Mouse (Mus musculus): ENCODE results near the gene Arsa. TPM values are rescaled to one million over a fixed set of nuclear protein-coding genes. Genes with fewer than 3 reads are reported as not detected.

Gene Arsa
- 23.3 and 26.9 TPM in 2 replicates for total RNA-seq (2021)
- long read RNA-seq, experiment 1, partial matches to known transcripts = 5 of 9 reads
- long read RNA-seq, experiment 1, other reads (novel, unspliced or antisense) = 4 of 9 reads
- long read RNA-seq, experiment 2, partial matches to known transcripts = 3 of 8 reads
- long read RNA-seq, experiment 2, other reads (novel, unspliced or antisense) = 5 of 8 reads

DNA sequence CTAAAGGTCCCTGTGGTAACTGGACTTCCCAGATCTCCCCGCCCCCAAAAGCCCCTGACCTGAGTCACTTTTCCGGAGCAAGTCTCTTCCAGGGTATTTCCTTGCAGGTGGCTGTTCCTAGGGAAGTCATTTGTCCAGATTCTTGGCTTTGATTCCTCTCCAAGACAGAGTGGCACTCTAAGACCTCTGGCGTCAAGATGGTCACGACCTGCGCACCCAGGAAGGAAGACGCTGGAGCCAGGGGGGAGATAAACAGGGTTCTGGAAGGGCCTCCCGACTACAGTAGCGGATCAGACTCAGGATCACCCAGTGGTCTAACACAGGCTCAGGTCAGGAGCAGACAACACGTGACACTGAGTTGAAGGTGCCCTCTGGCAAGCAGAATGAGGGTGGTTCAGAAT, at the start of gene Arsa:
Gene Arsa, minus strand, starts transcription at position 335 of the 401 bp plus-strand sequence.
- DNase-seq = peak; percentile 60

DNA sequence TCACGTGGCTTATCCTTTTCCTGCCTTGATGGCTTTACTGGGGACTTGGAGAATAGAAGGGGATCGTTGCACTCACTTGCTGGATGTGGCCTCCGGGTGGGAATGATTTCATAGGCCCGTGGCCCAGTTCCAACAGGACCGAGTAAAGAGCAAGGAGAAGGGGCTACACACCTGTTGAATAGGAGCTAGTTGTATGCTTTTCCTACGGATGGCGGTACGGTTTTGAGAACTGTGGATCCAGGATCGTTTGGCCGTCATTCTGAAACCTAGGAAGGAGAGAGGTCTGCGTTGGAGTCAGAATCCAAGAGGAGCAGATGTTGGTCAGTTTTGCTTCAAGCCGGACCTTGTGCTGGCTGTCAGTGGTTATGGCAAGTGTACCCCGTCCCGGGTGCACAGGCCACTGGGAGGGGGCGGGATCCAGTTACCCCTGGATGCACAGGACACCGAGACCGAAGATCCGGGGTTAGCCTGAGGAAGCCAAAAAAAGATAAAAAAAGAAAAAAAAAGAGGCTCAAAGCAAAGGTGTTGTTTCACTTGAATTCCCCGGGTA, 49.6 kb upstream of the Arsa start:
- no peak for DNase-seq

DNA sequence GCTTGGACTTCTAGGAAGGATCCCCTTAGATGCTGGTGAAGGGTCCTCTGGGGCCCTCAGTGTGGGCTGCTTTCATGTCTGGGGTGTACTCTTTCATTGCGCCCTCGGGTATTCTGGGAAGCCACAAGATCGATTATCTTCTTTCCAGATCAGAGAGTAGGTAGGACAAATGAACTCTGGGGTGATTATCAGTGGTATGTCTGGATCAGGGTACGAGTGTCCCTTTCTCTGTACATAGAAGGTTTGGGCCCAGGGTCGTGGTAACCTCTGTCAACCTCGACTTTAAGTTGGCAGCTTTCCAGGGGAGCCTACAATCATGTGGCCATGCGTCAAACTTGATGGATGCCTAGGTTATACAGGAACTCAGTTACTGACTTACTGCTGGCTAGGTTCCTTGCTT, 48.7 kb upstream of the Arsa start:
- no peak for DNase-seq

DNA sequence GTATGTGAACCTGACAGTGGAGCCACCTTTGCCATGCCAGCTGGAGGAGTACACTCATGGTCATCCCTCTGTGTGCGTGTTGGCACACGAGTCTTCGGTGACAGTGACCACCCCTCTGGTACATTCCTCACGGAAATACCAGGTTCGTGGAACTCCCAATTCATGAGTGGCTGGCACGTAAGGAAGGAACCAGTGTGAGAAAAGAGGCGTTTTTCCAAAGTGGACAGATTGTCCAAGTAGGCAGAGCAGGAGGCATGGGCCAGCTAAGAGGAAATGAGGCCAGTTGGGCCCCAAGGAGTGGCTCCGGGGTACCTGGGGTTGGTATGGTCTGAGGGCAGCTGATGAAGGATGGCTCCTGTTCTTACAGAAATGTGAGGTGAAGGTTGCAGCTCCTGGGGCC, 48.2 kb upstream of the Arsa start:
- DNase-seq = no peak

DNA sequence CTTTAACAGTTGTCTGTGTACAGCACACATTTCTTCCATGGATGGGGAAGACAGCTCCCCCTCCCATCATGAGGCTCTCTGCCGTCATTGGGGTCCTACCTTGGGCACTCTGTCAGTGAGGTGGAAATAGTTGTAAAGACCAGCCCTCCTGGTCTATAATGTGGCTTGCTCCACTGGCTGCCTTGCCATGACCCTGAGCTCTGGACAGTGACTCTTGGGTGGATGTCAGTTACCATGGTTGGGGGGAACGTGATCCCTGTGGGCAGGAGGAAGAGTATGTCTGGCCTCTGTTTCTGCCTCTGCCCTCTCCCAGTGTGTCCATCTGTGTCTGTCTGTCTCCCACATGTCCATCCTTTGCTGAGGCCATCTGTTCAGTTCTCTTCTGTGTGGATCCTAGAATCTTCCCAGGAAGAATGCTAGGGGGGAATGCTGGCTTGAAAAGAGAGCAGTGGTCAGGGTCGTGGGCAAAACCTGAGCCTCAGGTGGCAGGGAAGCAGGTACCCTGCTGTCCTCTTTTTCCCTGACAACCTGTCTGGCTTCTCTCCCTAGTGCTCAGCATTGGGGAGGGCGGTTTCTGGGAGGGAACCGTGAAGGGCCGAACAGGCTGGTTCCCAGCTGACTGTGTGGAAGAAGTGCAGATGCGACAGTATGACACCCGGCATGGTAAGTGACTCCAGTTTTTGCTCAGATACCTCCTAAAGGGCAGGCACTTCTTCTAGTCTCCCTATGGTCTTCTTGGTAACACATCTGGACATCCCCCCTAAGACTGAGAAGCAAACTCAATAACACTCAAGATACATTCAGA, 47.6 kb upstream of the Arsa start:
- no peak for DNase-seq

DNA sequence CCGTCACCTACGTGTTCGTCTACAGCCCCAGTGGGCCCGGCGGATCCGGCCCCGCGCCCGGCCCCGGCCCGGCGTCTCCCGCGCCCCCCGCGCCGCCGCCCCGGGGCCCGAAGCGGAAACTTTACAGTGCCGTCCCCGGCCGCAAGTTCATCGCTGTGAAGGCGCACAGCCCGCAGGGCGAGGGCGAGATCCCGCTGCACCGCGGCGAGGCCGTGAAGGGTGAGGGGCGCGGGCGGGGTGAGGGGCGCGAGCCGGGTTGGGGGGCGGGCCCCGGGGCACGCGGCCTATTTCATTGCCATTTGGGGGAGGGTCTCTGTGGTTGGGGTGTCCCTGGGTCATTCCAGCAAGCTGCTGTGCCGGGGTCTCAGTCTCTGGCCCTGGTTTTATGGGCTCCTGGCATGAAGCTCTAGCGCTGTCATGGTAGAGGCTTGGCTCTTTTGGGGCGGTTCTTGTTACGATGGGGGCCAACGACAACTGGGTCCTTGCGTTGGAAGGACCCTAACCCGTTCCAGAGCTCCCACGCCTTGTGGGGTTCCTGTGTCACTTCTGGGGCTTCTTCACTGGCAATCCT, 46.9 kb upstream of the Arsa start:
- no peak for DNase-seq

DNA sequence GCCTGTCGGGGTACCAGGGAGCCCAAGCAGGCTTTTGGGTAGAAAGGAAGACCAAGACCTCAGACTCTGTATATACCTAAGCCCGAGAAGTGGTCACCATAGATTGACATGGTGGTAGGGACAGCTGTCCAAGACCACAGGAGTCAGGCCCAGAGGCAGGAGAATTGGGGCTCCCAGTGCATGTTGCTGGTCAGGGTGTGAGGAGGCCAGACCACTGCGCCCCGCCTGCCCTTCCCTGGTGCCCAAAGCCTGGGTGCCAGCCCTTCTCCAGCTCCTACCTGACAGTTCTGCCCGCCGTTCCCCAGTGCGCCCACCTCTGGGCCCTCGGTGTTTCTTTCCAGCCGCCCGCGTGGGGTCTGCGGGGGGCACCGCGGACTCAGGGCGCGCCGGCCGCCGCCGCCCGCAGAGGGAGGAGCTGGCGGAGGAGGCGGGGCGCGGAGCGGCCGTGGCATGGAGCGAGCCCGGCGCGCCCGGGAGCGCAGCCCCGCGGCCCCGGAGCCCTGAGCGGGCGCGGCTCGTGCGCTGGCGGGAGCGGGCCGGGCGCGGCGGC, 46.1 kb upstream of the Arsa start:
- DNase-seq = peak; percentile 53

DNA sequence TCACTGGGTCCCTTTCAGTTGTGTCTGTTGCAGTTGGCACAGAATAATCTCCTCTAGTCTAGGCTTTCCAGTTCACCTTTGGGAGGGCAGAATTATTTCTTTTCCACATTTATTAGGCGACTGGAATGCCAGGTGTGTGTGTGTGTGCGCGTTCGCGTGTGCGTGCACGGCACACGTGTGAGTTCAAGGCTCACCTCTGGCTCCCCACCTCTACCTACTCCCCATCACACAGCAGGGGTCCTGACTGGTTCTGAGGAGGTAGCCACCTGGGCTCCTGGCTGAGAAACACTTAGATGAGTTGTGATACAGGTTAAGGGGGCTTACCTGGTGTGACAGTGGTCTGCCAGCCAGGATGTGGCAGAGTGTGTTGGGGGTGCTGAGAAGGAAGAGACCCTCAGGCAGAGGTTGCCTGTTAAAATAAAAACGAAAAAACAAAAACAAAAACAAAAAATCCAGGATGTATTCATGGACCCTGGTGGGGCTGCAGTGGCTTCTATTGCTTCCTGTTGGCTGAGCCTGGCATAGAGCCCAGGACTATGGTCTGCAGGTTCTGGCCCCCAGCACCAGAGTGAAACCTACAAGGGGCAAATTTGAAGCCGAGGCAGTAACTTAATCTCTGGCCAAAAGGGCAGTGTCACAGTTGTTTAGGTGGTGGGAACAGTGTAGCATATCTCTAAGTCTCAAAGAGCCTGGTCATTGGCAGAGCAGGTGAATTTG, 45.5 kb upstream of the Arsa start:
- no peak for DNase-seq

DNA sequence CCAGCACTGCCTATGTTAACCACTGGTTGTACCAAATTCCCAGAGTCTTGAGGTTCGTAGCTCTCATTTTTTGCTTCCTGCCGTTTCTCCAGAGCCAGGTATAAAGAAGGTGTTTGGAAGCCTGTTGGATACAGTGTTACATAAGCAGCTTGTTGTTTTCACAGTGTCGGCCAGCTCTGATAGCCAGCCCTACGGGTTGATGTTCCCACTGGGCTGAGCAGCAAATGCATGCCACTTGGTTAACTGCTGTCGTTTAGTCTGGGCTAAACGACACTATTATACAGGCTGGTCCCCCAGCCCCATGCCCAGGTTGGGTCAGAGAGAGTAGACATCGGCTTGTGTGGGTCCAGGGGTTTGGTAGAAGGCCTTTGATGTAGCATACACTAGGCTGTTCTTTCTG, 44.7 kb upstream of the Arsa start:
- no peak for DNase-seq

DNA sequence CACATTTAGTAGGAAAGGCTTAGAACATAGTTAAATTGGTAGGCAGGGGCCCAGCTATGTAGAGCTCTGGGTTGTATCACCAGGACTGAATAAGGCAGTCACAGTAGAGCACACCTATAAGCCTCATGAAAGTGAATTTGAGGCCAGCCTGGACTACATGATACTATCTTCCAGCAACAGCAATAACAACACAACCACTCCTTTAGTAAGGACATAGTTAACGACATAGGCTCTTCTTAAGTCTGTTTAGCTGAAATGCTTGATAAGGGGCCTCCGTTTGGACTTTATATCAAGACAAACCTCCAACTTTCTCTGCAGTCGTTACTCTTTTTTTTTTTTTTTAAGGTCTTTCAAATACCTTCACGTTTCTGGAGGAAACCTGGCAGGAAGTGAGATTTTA, 35.5 kb upstream of the Arsa start:
- no peak for DNase-seq

DNA sequence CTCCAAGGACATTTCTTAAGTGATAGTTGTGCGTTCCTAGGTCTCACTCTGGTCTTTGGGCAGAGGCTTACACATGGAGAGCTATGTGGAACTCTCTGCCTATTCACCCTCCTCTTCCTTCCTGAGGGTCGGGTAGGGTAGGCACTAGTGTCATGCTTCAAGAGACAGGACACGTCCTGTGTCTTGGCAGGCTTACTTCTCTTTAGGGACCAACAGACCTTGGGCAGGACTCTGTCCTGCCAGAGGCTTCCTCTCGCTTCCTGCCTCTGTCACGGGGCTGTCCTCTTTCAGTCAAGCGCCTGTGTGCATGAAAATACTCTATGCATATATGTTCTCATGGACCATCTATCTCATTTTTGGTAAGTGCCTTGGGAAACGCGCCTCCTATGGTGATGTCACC, 30.5 kb upstream of the Arsa start:
- DNase-seq = no peak

DNA sequence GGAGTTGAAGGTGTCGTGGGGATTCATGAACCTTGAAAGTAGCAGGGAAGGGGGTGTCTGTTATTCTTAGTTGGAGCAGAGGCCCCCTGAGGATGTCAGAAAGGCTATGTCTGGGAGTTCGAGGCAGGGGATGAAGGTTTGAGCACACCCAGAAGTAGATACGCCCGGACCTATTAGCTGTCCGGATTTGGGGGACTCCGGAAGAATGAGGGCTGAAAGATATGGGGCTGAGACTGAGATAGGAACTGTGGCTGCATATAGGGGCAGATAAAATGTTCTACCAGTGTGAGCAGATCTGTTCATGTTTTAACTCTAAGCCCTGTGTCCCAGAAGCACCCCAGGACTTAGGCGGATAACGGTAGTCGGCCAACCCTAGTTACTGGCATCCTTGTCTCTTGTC, 27.6 kb upstream of the Arsa start:
- DNase-seq = no peak

DNA sequence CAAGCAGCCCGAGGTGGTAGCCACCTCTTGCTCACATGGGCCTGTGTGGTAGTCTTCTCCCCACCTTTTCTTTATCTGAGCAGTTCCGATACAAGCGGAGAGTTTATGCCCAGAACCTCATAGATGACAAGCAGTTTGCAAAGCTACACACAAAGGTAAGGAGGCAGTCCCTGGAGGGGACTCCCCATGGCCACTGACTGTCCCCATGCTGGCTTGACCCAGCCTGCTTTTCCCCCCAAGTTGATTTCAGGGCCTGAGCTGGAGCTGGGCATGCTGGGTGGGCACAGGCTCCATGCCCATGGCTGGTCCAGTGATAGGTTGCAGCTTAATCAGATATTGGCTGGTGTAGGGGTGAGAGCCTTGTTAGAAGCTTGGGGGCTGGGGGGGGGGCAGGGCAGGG, 24.1 kb upstream of the Arsa start:
- DNase-seq = no peak

DNA sequence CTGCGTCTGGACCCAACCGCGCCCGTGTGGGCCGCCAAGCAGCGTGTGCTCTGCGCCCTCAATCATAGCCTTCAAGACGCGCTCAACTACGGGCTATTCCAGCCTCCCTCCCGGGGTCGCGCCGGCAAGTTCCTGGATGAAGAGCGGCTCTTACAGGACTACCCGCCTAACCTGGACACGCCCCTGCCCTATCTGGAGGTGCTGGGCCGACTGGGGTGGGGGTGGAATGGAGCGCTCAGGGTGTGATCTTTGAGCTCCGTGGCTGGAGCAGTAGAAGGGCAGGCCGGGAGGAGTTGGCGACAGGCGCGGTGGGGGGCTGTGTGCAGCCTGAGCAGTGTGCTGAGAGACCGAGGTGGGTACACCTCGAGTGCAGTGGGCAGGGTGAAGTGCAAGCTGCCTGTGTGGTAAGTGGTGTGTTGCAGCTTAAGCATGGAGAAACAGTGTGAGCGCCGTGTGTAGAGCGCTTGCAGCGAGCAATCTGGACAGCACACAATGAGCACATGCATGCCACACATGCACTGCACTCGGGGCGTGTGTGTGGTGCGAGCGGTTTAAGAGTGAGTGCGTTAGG, 23.1 kb upstream of the Arsa start:
- no peak for DNase-seq

DNA sequence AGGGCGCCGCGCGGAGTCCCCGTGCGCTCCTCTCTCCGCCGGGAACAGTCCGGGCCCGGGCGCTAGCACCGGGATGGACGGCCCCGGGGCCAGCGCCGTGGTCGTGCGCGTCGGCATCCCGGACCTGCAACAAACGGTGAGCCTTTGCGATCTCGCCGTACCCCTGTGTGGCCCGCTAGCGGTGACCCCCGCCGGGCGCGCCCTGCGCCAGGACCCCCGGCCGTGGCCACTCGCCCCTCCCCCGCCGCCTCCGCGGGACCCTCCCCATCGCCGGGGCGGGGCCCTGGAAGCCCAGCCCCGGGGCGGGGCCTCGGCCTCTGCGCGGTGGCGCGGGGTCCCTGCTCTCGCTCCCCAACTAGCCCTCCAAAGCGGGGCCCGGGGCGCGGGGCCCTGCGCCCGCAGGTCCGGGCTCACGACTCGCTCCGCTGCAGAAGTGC, 22.6 kb upstream of the Arsa start:
- DNase-seq = peak; percentile 64

DNA sequence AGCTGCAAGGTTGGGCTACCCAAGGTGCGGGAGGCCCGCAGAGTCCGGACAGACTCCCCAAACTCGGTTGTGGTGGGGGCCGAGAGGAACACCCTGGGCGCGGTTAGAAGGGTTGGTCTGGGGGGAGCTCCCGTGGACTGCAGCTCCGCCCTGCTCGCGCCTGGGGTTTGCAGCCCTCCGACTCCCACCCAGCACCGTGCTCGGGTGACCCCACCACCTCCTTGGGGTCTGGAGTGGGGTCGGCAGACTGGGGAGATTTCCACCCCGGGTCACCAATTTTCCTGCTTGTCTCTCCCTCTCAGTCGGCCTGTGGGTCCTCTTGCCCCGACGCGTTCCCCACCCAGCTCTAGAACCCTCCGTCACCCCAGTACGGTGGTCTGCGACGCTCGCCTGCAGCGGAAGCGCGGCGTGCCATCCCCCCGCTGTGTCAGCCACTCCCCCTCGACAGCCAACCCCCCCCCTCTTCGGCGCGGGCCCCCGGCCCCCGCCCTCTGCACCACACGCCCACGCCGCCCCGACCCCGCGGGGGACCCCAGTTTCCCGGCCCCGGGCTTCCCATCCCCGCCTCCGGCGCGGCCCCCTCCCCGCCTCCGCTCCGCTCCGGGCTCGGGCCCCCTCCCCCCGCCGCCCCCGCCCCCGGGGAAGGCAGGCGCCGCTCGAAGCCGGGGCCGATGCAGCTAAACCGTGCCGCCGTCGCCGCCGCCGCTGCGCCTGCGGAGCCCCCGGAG, 21.9 kb upstream of the Arsa start, which contains the start of gene Shank3:
Gene Shank3, plus strand, starts transcription at position 663 of the 728 bp plus-strand sequence.
- peak; percentile 34 for DNase-seq

DNA sequence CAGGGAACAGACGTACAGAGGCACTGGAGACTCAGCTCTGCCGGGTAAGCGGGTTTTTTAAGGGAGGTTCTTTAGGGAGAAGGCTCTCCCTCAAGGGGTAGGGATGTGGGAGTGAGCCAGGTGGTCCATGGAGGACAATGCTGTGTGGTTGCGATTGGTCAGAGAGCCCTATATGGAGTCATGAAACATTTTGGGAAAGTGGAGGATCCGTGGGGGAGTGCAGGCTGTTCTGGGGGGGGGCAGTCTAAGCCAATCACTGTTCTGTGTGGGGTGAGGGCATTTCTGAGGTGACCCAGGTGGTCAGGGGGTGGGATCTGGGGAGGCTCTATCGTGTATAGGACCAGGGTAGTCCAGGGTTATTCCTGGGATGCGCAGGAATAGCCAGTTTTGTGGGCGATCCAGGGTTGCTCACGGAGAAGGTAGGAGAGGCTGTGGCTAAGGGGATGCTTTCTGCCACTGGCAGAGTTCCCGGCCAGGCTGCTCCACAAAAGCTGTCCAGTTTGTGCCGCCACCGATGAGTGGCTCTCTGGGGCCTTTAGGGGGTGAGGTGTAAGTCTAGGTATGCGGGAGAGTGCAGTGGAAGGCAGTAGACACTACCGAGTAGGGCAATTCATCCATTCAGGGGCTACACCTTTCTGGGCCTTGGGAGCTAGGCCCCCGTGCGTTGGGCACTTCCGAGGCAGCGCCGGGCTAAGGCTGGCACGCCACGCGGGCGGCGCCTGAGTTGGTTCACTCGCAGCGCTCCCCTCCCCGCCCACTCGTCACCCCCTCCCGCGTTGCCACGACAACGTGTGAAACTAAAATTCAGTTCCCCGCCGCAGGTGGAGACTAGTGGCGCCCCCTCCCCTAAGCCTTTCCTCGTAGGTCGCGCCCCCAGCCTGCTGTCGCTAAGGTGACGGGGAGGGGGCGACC, 21.1 kb upstream of the Arsa start:
- DNase-seq = peak; percentile 75

DNA sequence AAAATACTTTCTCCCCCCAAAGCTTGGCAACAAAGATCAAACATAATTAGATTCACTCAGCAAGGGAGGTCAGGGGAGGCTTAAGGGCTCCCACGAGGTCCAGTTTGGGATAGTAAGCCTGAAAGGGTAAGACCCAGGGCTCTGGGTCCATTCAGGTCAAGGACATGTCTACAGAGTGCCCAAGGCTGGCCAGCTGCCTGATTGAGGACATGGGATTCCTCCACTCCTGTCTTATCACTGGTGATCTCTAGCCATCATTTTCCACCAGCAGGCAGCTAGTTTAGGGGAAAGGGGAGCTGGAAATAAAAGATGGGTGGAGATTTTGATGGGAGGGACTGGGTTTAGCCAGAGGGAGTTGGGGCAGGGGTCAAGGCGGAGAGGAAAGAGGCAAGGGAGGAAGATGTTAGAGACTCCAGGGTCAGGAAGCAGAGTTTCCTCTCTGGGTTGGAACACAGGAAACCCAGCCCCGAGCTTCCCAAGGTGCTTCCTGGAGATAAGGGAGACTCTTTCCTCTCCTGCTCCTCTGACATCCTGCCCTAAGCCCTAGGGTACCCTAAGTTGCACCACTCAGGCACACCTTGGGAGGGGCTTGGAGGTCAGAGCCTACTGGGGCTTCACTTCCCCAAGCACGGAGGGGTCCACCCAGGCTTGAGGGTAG, 20.3 kb upstream of the Arsa start:
- peak; percentile 63 for DNase-seq

DNA sequence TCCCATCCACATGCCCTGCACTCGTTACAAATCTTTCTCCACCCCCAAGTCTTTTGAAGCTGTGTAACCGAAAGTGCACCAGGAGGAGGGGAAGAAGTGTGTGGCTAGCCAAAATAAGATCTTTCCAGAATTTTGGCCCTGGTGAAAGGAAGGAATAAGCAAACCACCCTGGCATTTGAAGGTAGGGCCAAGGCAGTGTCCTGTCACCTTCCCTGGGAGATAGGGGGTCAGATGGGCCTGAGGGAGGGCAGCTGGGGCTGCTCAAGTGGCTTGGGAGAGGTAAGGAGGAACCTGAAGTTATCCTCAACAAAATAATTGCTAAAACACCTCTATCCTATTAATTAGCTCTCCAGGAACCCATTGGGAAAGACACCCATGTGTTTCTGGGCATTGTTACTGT, 19.6 kb upstream of the Arsa start:
- DNase-seq = no peak

DNA sequence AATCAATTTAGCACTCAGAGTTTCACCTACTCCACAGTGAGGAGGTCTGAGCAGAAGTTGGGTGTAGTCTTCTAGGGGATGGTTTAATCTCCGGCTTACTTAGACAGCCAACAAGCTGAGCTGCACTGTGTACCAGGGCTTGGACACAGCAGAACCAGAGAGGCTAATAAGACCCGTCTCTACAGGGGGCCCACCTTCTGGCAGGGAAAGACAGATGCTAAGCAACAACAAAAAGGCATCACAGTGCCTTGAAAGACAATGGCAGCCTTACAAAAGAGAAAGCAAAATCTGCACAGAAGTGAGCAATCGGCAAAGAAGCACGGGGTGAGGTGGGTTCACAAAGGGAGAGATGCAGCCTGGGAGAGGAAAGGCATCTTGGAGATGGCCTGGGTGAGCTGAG, 18.9 kb upstream of the Arsa start:
- DNase-seq = no peak

All from adrenal gland, postnatal 14 days (tissue).